Mouse (Mus musculus) mesoderm, embryonic 11.5 days (tissue): ENCODE measurements around the gene Duxbl1.
"Not testable (repeated sequence)": the region's sequence is repeated elsewhere in the genome, so short reads cannot be mapped to it uniquely, and the experiment has no call there.

Experiments used
- DNase-seq: peaks from one replicate; pipeline ENCODE4 v3.0.0-alpha.2; 2012; ENCODE audit warnings: low read depth, low spot score

Duxbl1 gene

GRCm38 (mm10) chr14:25978371-25979241 is at the start of gene Duxbl1:
TSS of gene Duxbl1 (plus strand) at chr14:25978577.
- not testable (repeated sequence) for DNase-seq

- DNase-seq = not testable (repeated sequence)
Observed at GRCm38 (mm10) chr14:25936867-25937630, 41.3 kb upstream of the Duxbl1 start.

GRCm38 (mm10) chr14:25938004-25938403 is 40.4 kb upstream of the Duxbl1 start, which contains the start of gene Cphx1:
TSS of gene Cphx1 (plus strand) at chr14:25938304.
- not testable (repeated sequence) for DNase-seq

GRCm38 (mm10) chr14:25957861-25958260 is 20.5 kb upstream of the Duxbl1 start:
- not testable (repeated sequence) for DNase-seq

GRCm38 (mm10) chr14:25979242-25979941 is 1.0 kb downstream of the Duxbl1 start:
- not testable (repeated sequence) for DNase-seq

GRCm38 (mm10) chr14:25981880-25982279 is 3.5 kb downstream of the Duxbl1 start:
- not testable (repeated sequence) for DNase-seq

- not testable (repeated sequence) for DNase-seq
Observed at GRCm38 (mm10) chr14:26007462-26007861, 29.1 kb downstream of the Duxbl1 start.

GRCm38 (mm10) chr14:26016414-26016813 is 38.0 kb downstream of the Duxbl1 start:
- not testable (repeated sequence) for DNase-seq

- not testable (repeated sequence) for DNase-seq
Observed at GRCm38 (mm10) chr14:26021555-26021954, 43.2 kb downstream of the Duxbl1 start.

- DNase-seq = not testable (repeated sequence)
Observed at GRCm38 (mm10) chr14:26022831-26023230, 44.5 kb downstream of the Duxbl1 start.

GRCm38 (mm10) chr14:26025653-26026052 is 47.3 kb downstream of the Duxbl1 start:
- not testable (repeated sequence) for DNase-seq

GRCm38 (mm10) chr14:26034364-26034763 is 56.0 kb downstream of the Duxbl1 start:
- not testable (repeated sequence) for DNase-seq

- DNase-seq = not testable (repeated sequence)
Observed at GRCm38 (mm10) chr14:26035439-26035838, 57.1 kb downstream of the Duxbl1 start.
